Mouse (Mus musculus): Measurements from ENCODE around the gene Samd9l.
"Not testable (repeated sequence)": the region's sequence is repeated elsewhere in the genome, so short reads cannot be mapped to it uniquely, and the experiment has no call there.

Gene Samd9l

GRCm38 (mm10) chr6:3399340-3400068 is at the start of gene Samd9l:
Samd9l (minus strand) TSS chr6:3399572.
- DNase-seq (ENCODE audit: low spot score) = not testable (repeated sequence)

GRCm38 (mm10) chr6:3447404-3447803 is 48.0 kb upstream of the Samd9l start:
- no peak for DNase-seq (ENCODE audit: low spot score)

- DNase-seq (ENCODE audit: low spot score) = no peak
Observed at GRCm38 (mm10) chr6:3443905-3444304, 44.5 kb upstream of the Samd9l start.

GRCm38 (mm10) chr6:3436087-3436486 is 36.7 kb upstream of the Samd9l start:
- no peak for DNase-seq (ENCODE audit: low spot score)

GRCm38 (mm10) chr6:3430976-3431375 is 31.6 kb upstream of the Samd9l start:
- DNase-seq (ENCODE audit: low spot score) = not testable (repeated sequence)

GRCm38 (mm10) chr6:3427047-3427446 is 27.7 kb upstream of the Samd9l start:
- no peak for DNase-seq (ENCODE audit: low spot score)

GRCm38 (mm10) chr6:3425333-3425732 is 26.0 kb upstream of the Samd9l start:
- not testable (repeated sequence) for DNase-seq (ENCODE audit: low spot score)

GRCm38 (mm10) chr6:3424613-3425277 is 25.4 kb upstream of the Samd9l start:
- not testable (repeated sequence) for DNase-seq (ENCODE audit: low spot score)

- not testable (repeated sequence) for DNase-seq (ENCODE audit: low spot score)
Observed at GRCm38 (mm10) chr6:3397182-3397906, 2.0 kb downstream of the Samd9l start.

- DNase-seq (ENCODE audit: low spot score) = not testable (repeated sequence)
Observed at GRCm38 (mm10) chr6:3395921-3396611, 3.3 kb downstream of the Samd9l start.

GRCm38 (mm10) chr6:3389995-3390394 is 9.4 kb downstream of the Samd9l start:
- DNase-seq (ENCODE audit: low spot score) = no peak

GRCm38 (mm10) chr6:3386565-3386964 is 12.8 kb downstream of the Samd9l start:
- no peak for DNase-seq (ENCODE audit: low spot score)

GRCm38 (mm10) chr6:3384816-3385215 is 14.6 kb downstream of the Samd9l start:
- not testable (repeated sequence) for DNase-seq (ENCODE audit: low spot score)

GRCm38 (mm10) chr6:3384115-3384791 is 15.1 kb downstream of the Samd9l start:
- not testable (repeated sequence) for DNase-seq (ENCODE audit: low spot score)

- no peak for DNase-seq (ENCODE audit: low spot score)
Observed at GRCm38 (mm10) chr6:3379146-3379545, 20.2 kb downstream of the Samd9l start.

- no peak for DNase-seq (ENCODE audit: low spot score)
Observed at GRCm38 (mm10) chr6:3376687-3377086, 22.7 kb downstream of the Samd9l start.

- DNase-seq (ENCODE audit: low spot score) = no peak
Observed at GRCm38 (mm10) chr6:3369527-3369926, 29.8 kb downstream of the Samd9l start.

- DNase-seq (ENCODE audit: low spot score) = not testable (repeated sequence)
Observed at GRCm38 (mm10) chr6:3365609-3366008, 33.8 kb downstream of the Samd9l start.

GRCm38 (mm10) chr6:3345924-3346597 is 53.3 kb downstream of the Samd9l start:
- DNase-seq (ENCODE audit: low spot score) = not testable (repeated sequence)

- DNase-seq (ENCODE audit: low spot score) = not testable (repeated sequence)
Observed at GRCm38 (mm10) chr6:3345043-3345639, 54.2 kb downstream of the Samd9l start.

All from urinary bladder, postnatal 10 days (tissue).